In the genomic region with DNA sequence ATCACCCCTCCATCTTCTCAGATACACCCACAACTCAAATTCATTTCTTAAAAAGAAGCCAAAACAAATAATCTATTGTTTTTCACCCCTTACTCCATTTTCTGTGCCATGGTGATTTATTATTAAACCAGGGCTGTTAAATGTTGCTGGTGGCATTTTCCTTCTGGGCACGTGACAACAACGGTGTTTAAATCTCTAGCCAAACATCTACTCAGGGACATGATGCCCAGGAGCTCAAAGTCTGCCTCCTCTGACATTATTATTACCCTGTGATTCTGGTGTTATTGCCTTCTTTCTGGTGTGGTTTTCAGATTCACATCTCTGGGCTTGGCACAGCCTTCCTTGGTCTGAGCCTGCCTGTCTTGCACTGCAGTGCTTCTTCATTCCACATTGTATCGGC, we compare ENCODE assay signal across 17 mouse cellular contexts.
"Had no signal": no experiment of that assay in that cellular context is flagged by ENCODE, and none has a peak within 500 bp of the region (broad histone marks: within the 10 kb centered on the region; RNA-seq: fewer than 3 reads in every experiment).

No protein-coding gene starts in this region.

- H3K9me3 ChIP-seq: lung, embryonic 15.5 days; megakaryocyte, embryonic 14.5 days; midbrain, embryonic 13.5 days; midbrain, embryonic 15.5 days; neural tube, embryonic 12.5 days; stomach, embryonic 15.5 days had no signal

- DNase-seq: lung, adult 2 months; lung, postnatal 14 days; lung, postnatal 36 days; right cerebral cortex, postnatal 14 days; thymus, adult 2 months; thymus, postnatal 25 days; thymus, postnatal 4 days had no signal

- H3K27ac ChIP-seq: lung, embryonic 15.5 days; macrophage; midbrain, embryonic 13.5 days; midbrain, embryonic 15.5 days; neural tube, embryonic 12.5 days; stomach, embryonic 15.5 days; stomach, postnatal 0 days had no signal

- H3K36me3 ChIP-seq: lung, embryonic 15.5 days; midbrain, embryonic 13.5 days; midbrain, embryonic 15.5 days; neural tube, embryonic 12.5 days; stomach, embryonic 15.5 days had no signal

- ATAC-seq: lung, postnatal 0 days; midbrain, embryonic 13.5 days; midbrain, embryonic 15.5 days had no signal

- H3K4me2 ChIP-seq: lung, embryonic 15.5 days; midbrain, embryonic 11.5 days; midbrain, embryonic 13.5 days; midbrain, embryonic 15.5 days; neural tube, embryonic 12.5 days; stomach, embryonic 15.5 days had no signal

- H3K4me1 ChIP-seq: lung, embryonic 15.5 days; megakaryocyte, embryonic 14.5 days had no signal

- H3K9ac ChIP-seq: lung, embryonic 15.5 days; midbrain, embryonic 13.5 days; midbrain, embryonic 15.5 days; neural tube, embryonic 12.5 days; stomach, embryonic 15.5 days had no signal

- H3K27me3 ChIP-seq: megakaryocyte, embryonic 14.5 days; midbrain, embryonic 13.5 days; midbrain, embryonic 15.5 days; neural tube, embryonic 12.5 days; stomach, embryonic 15.5 days had no signal

- H3K4me3 ChIP-seq: lung, embryonic 15.5 days; megakaryocyte, embryonic 14.5 days; midbrain, embryonic 13.5 days; midbrain, embryonic 15.5 days; neural tube, embryonic 12.5 days; stomach, embryonic 15.5 days had no signal
